Mouse (Mus musculus): Measurements from ENCODE around the gene Tbcc. TPM values are rescaled to one million over a fixed set of nuclear protein-coding genes. Genes with fewer than 3 reads are reported as not detected.
A peak's percentile ranks its signal among the peaks of the same experiment; 100 is the strongest.

Tbcc gene
- polyA plus RNA-seq, 2 experiments, result 27.8 to 63.3 TPM

- H3K27ac ChIP-seq (replicated peaks; ENCODE audit: low read depth, low read length), result peak overlapping the region; percentile 82
- H3K9ac ChIP-seq (ENCODE audit: low read depth, low read length, severe bottlenecking), result peak overlapping the region; percentile 84
- peak overlapping the region; percentile 85 for H3K4me2 ChIP-seq (replicated peaks; ENCODE audit: low read depth, low read length, severe bottlenecking)
- ATAC-seq (ENCODE audit: low FRiP score, low read depth), result peak; percentile 5; the same call in 1 of the 2 replicates
- TF ChIP-seq POLR2A (IDR thresholded peaks at IDR 0.05; ENCODE audit: borderline replicate concordance, extremely low read depth, insufficient read depth, insufficient read length), result no peak
- 2% methylated on average over 52 of the region's 64 CpGs for WGBS
- DNase-seq (ENCODE audit: low spot score), result no peak
- no peaks in the 10 kb centered on the region; the same call in 1 of the 2 replicates for H3K36me3 ChIP-seq (ENCODE audit: control insufficient read depth, insufficient read depth, low read length)
- peaks cover 22% of the 10 kb centered on the region for H3K4me1 ChIP-seq (ENCODE audit: control insufficient read depth, insufficient read depth, low read length)
- no peaks in the 10 kb centered on the region for H3K9me3 ChIP-seq (ENCODE audit: control insufficient read depth, low read length)
- H3K27me3 ChIP-seq (ENCODE audit: control insufficient read depth, insufficient read depth, low read length), result no peaks in the 10 kb centered on the region
- peak overlapping the region; percentile 91 for H3K4me3 ChIP-seq (replicated peaks; ENCODE audit: low read length)
Observed at GRCm38 (mm10) chr17:46890843-46891594, 535 bp downstream of the Tbcc start.

- DNase-seq (ENCODE audit: low spot score), result no peak
- H3K4me2 ChIP-seq (replicated peaks; ENCODE audit: low read depth, low read length, severe bottlenecking), result no peak overlapping the region
- no peak for ATAC-seq (ENCODE audit: low FRiP score, low read depth)
- no peaks in the 10 kb centered on the region for H3K9me3 ChIP-seq (ENCODE audit: control insufficient read depth, low read length)
- no peak for TF ChIP-seq POLR2A (IDR thresholded peaks at IDR 0.05; ENCODE audit: borderline replicate concordance, extremely low read depth, insufficient read depth, insufficient read length)
- H3K4me3 ChIP-seq (replicated peaks; ENCODE audit: low read length), result no peak overlapping the region
- H3K9ac ChIP-seq (ENCODE audit: low read depth, low read length, severe bottlenecking), result no peak overlapping the region
- H3K27ac ChIP-seq (replicated peaks; ENCODE audit: low read depth, low read length), result no peak overlapping the region
- no peaks in the 10 kb centered on the region; the same call in 1 of the 2 replicates for H3K36me3 ChIP-seq (ENCODE audit: control insufficient read depth, insufficient read depth, low read length)
- H3K4me1 ChIP-seq (ENCODE audit: control insufficient read depth, insufficient read depth, low read length), result peaks cover 17% of the 10 kb centered on the region
- H3K27me3 ChIP-seq (ENCODE audit: control insufficient read depth, insufficient read depth, low read length), result no peaks in the 10 kb centered on the region
- WGBS, result 86% methylated on average over 9 of the region's 9 CpGs
Observed at GRCm38 (mm10) chr17:46895426-46895825, 4.9 kb downstream of the Tbcc start.

GRCm38 (mm10) chr17:46897221-46897950, 6.9 kb downstream of the Tbcc start:
- Histone ChIP-seq H3K27me3 (ENCODE audit: control insufficient read depth, insufficient read depth, low read length) (no peaks in the 10 kb centered on the region), H3K9ac (ENCODE audit: low read depth, low read length, severe bottlenecking) (no peak overlapping the region), H3K9me3 (ENCODE audit: control insufficient read depth, low read length) (no peaks in the 10 kb centered on the region), H3K36me3 (ENCODE audit: control insufficient read depth, insufficient read depth, low read length) (no peaks in the 10 kb centered on the region; the same call in 1 of the 2 replicates), H3K4me1 (ENCODE audit: control insufficient read depth, insufficient read depth, low read length) (peaks cover 8% of the 10 kb centered on the region), H3K27ac (replicated peaks; ENCODE audit: low read depth, low read length) (no peak overlapping the region), H3K4me2 (replicated peaks; ENCODE audit: low read depth, low read length, severe bottlenecking) (no peak overlapping the region), H3K4me3 (replicated peaks; ENCODE audit: low read length) (no peak overlapping the region)
- TF ChIP-seq POLR2A (IDR thresholded peaks at IDR 0.05; ENCODE audit: borderline replicate concordance, extremely low read depth, insufficient read depth, insufficient read length), result no peak
- ATAC-seq (ENCODE audit: low FRiP score, low read depth), result no peak
- WGBS, result 24% methylated on average over 13 of the region's 13 CpGs
- DNase-seq (ENCODE audit: low spot score), result no peak

GRCm38 (mm10) chr17:46900941-46901340, 10.5 kb downstream of the Tbcc start:
- no peaks in the 10 kb centered on the region for H3K27me3 ChIP-seq (ENCODE audit: control insufficient read depth, insufficient read depth, low read length)
- H3K36me3 ChIP-seq (ENCODE audit: control insufficient read depth, insufficient read depth, low read length), result no peaks in the 10 kb centered on the region
- H3K4me3 ChIP-seq (replicated peaks; ENCODE audit: low read length), result no peak overlapping the region
- TF ChIP-seq POLR2A (IDR thresholded peaks at IDR 0.05; ENCODE audit: borderline replicate concordance, extremely low read depth, insufficient read depth, insufficient read length), result no peak
- H3K27ac ChIP-seq (replicated peaks; ENCODE audit: low read depth, low read length), result no peak overlapping the region
- no peak overlapping the region for H3K9ac ChIP-seq (ENCODE audit: low read depth, low read length, severe bottlenecking)
- DNase-seq (ENCODE audit: low spot score), result no peak
- no peak for ATAC-seq (ENCODE audit: low FRiP score, low read depth)
- no peak overlapping the region for H3K4me2 ChIP-seq (replicated peaks; ENCODE audit: low read depth, low read length, severe bottlenecking)
- H3K9me3 ChIP-seq (ENCODE audit: control insufficient read depth, low read length), result no peaks in the 10 kb centered on the region
- WGBS, result 46% methylated on average over 2 of the region's 2 CpGs
- no peaks in the 10 kb centered on the region for H3K4me1 ChIP-seq (ENCODE audit: control insufficient read depth, insufficient read depth, low read length)

DNA sequence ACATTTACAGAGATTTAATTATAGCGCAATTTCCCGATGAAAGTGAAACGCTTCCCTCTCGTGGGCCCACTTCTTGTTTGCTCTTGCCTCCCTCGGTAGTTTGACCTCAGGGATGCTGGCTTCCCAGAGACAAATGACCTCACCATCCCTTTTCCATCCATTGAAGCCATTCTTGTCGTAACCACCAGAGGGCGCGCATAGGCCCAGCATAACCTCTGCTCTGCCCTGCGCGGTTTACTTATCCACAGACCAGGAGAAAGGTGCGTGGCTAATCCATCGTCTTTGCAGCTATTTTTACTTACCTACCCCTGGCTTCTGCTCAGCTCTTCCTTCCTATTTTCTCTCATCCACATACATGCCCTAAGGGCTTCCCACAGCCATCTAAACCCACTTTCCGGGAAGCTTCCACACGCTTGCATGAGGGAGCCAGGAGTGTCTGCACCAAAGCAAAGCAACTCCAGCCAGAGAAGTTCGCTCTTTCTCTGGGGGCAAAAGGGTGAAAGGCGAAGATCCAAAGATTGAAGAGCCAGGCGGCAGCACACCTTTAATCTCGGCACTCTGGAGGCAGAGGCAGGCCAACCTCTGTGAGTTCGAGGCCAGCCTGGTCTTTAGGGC, 13.5 kb downstream of the Tbcc start:
- DNase-seq (ENCODE audit: low spot score), result peak; percentile 59
- H3K27ac ChIP-seq (replicated peaks; ENCODE audit: low read depth, low read length), result no peak overlapping the region
- H3K36me3 ChIP-seq (ENCODE audit: control insufficient read depth, insufficient read depth, low read length), result no peaks in the 10 kb centered on the region
- peak; percentile 82 for ATAC-seq (ENCODE audit: low FRiP score, low read depth)
- H3K9ac ChIP-seq (ENCODE audit: low read depth, low read length, severe bottlenecking), result no peak overlapping the region
- WGBS, result 19% methylated on average over 19 of the region's 19 CpGs
- no peaks in the 10 kb centered on the region for H3K4me1 ChIP-seq (ENCODE audit: control insufficient read depth, insufficient read depth, low read length)
- H3K4me3 ChIP-seq (replicated peaks; ENCODE audit: low read length), result no peak overlapping the region
- H3K9me3 ChIP-seq (ENCODE audit: control insufficient read depth, low read length), result no peaks in the 10 kb centered on the region
- H3K27me3 ChIP-seq (ENCODE audit: control insufficient read depth, insufficient read depth, low read length), result no peaks in the 10 kb centered on the region
- TF ChIP-seq POLR2A (IDR thresholded peaks at IDR 0.05; ENCODE audit: borderline replicate concordance, extremely low read depth, insufficient read depth, insufficient read length), result no peak
- H3K4me2 ChIP-seq (replicated peaks; ENCODE audit: low read depth, low read length, severe bottlenecking), result no peak overlapping the region
